Mouse (Mus musculus) embryonic facial prominence, embryonic 10.5 days (tissue): ENCODE measurements around the gene Trex1. TPM values are rescaled to one million over a fixed set of nuclear protein-coding genes. Genes with fewer than 3 reads are reported as not detected.
A peak's percentile ranks its signal among the peaks of the same experiment; 100 is the strongest.

Experiments
- DNase-seq: peaks from one replicate; pipeline ENCODE4 v3.0.0-alpha.2; 2017; ENCODE audit warnings: low spot score
- H3K27ac ChIP-seq: fragments of 300-500 bp; sonication (generic); replicated peaks from 2 replicates; pipeline ENCODE4 v1.5.1; 2016; ENCODE audit warnings: mild to moderate bottlenecking
- H3K27me3 ChIP-seq: fragments of 300-500 bp; sonication (generic); replicated peaks from 2 replicates; pipeline ENCODE4 v1.6.1; 2016; ENCODE audit warnings: low read depth, mild to moderate bottlenecking; ENCODE audit not compliant: poor library complexity, severe bottlenecking
- H3K36me3 ChIP-seq: fragments of 300-500 bp; sonication (generic); replicated peaks from 2 replicates; pipeline ENCODE4 v1.6.1; 2016; ENCODE audit warnings: mild to moderate bottlenecking, moderate library complexity
- H3K4me1 ChIP-seq: fragments of 300-500 bp; sonication (generic); 2 replicates; pipeline ENCODE4 v1.6.1; 2016
- H3K4me3 ChIP-seq: fragments of 300-500 bp; sonication (generic); 2 replicates; pipeline ENCODE4 v1.5.1; 2016; ENCODE audit warnings: mild to moderate bottlenecking, moderate library complexity
- H3K9me3 ChIP-seq: fragments of 300-500 bp; sonication (generic); 2 replicates; pipeline ENCODE4 v1.6.1; 2016; ENCODE audit warnings: mild to moderate bottlenecking
- WGBS: fragments of 180-500 bp; shearing (Covaris S2); methylation state at CpG from one replicate; pipeline ENCODE4 v1.1.7; 2016; 5-methylcytosine and 5-hydroxymethylcytosine counted together
- polyA plus RNA-seq: library from polyadenylated mRNA; unstranded; fragments of >200 nt; fragmentation: Nextera tagmentation; extraction: Ambion mirVana; gene quantifications from 2 replicates; pipeline ENCODE4 v1.2.1, GENCODE M21; 2016

Trex1 gene
- 8.4 and 10.3 TPM in 2 replicates for polyA plus RNA-seq

- peak; percentile 87 for DNase-seq
- H3K9me3 ChIP-seq, result no peaks in the 10 kb centered on the region
- peak within 1 kb of the TSS; percentile 48 for H3K4me3 ChIP-seq
- H3K27me3 ChIP-seq, result no peaks in the 10 kb centered on the region
- peaks cover 78% of the 10 kb centered on the region for H3K36me3 ChIP-seq
- WGBS, result 27% methylated on average over 15 of the region's 15 CpGs
- H3K4me1 ChIP-seq, result peaks cover 30% of the 10 kb centered on the region
- H3K27ac ChIP-seq, result peak within 1 kb of the TSS; percentile 86
Observed at GRCm38 (mm10) chr9:109059136-109059903, at the start of gene Trex1. Gene Trex1 (minus strand): TSS chr9:109059734.

DNA sequence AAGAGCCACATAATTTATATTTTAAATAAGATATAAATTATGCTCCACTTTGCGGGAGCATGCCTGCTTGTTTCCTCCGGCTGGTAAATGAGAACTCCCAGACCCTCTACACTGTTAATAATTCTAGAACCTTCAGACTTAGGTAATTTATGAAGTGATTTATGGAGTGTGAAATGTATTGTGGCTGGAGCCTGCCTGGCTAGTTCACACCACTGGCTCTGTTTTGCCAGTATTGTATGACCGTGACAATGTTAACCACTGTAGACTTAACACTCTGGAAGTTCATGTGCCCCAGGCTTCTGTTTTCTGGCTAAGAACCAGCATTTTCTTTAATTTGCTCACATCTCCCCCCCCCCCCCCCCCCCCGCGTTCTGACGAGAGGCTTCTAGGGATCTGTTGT, 47.8 kb upstream of the Trex1 start:
- no peak overlapping the region for H3K27ac ChIP-seq
- no peaks in the 10 kb centered on the region for H3K27me3 ChIP-seq
- H3K9me3 ChIP-seq, result no peaks in the 10 kb centered on the region
- peaks cover 4% of the 10 kb centered on the region for H3K4me1 ChIP-seq
- no peak overlapping the region for H3K4me3 ChIP-seq
- H3K36me3 ChIP-seq, result peaks cover 100% of the 10 kb centered on the region
- no peak for DNase-seq
- whole genome bisulfite sequencing, result 87% methylated on average over 5 of the region's 6 CpGs

- Histone ChIP-seq H3K27me3 (no peaks in the 10 kb centered on the region), H3K27ac (no peak overlapping the region), H3K4me3 (no peak overlapping the region), H3K9me3 (no peaks in the 10 kb centered on the region), H3K4me1 (peaks cover 4% of the 10 kb centered on the region), H3K36me3 (peaks cover 100% of the 10 kb centered on the region)
- DNase-seq, result no peak
- 93% methylated on average over 12 of the region's 12 CpGs for WGBS
Observed at GRCm38 (mm10) chr9:109105648-109106047, 46.1 kb upstream of the Trex1 start.

- DNase-seq, result no peak
- H3K4me3 ChIP-seq, result no peak overlapping the region
- H3K4me1 ChIP-seq, result peaks cover 4% of the 10 kb centered on the region
- no peak overlapping the region for H3K27ac ChIP-seq
- H3K27me3 ChIP-seq, result no peaks in the 10 kb centered on the region
- peaks cover 100% of the 10 kb centered on the region for H3K36me3 ChIP-seq
- WGBS, result 93% methylated on average over 12 of the region's 12 CpGs
- H3K9me3 ChIP-seq, result no peaks in the 10 kb centered on the region
Observed at GRCm38 (mm10) chr9:109105011-109105410, 45.5 kb upstream of the Trex1 start.

DNA sequence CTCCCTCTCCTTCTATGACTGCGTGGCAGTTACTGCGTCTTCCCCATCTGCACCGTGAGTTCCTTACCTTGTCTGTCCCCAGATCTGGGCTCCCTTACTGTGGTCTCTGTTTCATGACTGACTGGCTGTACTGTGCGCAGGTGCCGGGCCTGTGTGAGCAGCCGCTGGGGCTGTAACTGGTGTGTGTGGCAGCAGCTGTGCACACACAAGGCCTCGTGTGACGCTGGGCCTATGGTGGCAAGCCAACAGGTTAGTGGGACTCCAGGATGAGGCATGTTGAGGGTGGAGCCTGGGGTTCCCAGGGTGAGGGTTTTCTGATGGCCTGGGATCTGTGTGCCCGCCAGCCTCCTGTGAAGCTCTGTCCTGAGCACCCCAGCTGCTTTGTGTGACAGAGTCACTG, 44.5 kb upstream of the Trex1 start:
- no peaks in the 10 kb centered on the region for H3K27me3 ChIP-seq
- H3K27ac ChIP-seq, result no peak overlapping the region
- 90% methylated on average over 9 of the region's 9 CpGs for WGBS
- H3K4me1 ChIP-seq, result peaks cover 9% of the 10 kb centered on the region
- H3K36me3 ChIP-seq, result peaks cover 100% of the 10 kb centered on the region
- no peak overlapping the region for H3K4me3 ChIP-seq
- no peaks in the 10 kb centered on the region for H3K9me3 ChIP-seq
- DNase-seq, result no peak

- Histone ChIP-seq H3K36me3 (peaks cover 97% of the 10 kb centered on the region), H3K9me3 (no peaks in the 10 kb centered on the region), H3K4me1 (peaks cover 17% of the 10 kb centered on the region), H3K4me3 (no peak overlapping the region), H3K27me3 (no peaks in the 10 kb centered on the region), H3K27ac (no peak overlapping the region)
- 86% methylated on average over 7 of the region's 7 CpGs for WGBS
- DNase-seq, result no peak
Observed at GRCm38 (mm10) chr9:109103250-109103649, 43.7 kb upstream of the Trex1 start.

GRCm38 (mm10) chr9:109102541-109102940, 43.0 kb upstream of the Trex1 start:
- H3K27ac ChIP-seq, result no peak overlapping the region
- WGBS, result 94% methylated on average over 3 of the region's 3 CpGs
- peaks cover 24% of the 10 kb centered on the region for H3K4me1 ChIP-seq
- no peaks in the 10 kb centered on the region for H3K27me3 ChIP-seq
- DNase-seq, result no peak
- peaks cover 90% of the 10 kb centered on the region for H3K36me3 ChIP-seq
- H3K9me3 ChIP-seq, result no peaks in the 10 kb centered on the region
- no peak overlapping the region for H3K4me3 ChIP-seq

GRCm38 (mm10) chr9:109101933-109102445, 42.5 kb upstream of the Trex1 start:
- no peak overlapping the region for H3K4me3 ChIP-seq
- H3K36me3 ChIP-seq, result peaks cover 84% of the 10 kb centered on the region
- H3K4me1 ChIP-seq, result peaks cover 30% of the 10 kb centered on the region
- H3K9me3 ChIP-seq, result no peaks in the 10 kb centered on the region
- 88% methylated on average over 5 of the region's 5 CpGs for WGBS
- no peaks in the 10 kb centered on the region for H3K27me3 ChIP-seq
- no peak for DNase-seq
- H3K27ac ChIP-seq, result no peak overlapping the region

DNA sequence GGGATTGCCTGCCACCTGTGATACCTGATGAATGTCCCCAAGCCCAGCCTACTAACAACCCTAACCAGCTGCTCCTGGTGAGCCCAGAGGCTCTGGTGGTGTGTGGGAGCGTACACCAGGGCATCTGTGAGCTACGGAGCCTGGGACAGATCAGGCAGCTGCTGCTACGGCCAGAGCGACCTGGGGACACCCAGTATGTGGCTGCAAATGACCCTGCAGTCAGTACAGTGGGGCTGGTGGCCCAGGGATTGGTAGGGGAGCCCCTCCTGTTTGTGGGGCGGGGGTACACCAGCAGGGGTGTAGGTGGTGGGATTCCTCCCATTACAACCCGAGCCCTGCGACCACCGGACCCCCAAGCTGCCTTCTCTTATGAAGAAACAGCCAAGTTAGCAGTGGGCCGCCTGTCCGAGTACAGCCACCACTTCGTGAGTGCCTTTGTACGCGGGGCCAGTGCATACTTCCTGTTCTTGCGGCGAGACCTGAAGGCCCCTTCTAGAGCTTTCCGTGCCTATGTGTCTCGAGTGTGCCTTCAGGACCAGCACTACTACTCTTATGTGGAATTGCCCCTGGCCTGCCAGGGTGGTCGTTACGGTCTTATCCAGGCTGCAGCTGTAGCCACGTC, 40.9 kb upstream of the Trex1 start:
- no peaks in the 10 kb centered on the region for H3K27me3 ChIP-seq
- WGBS, result 89% methylated on average over 20 of the region's 20 CpGs
- DNase-seq, result no peak
- peaks cover 39% of the 10 kb centered on the region for H3K4me1 ChIP-seq
- no peaks in the 10 kb centered on the region for H3K9me3 ChIP-seq
- no peak overlapping the region for H3K27ac ChIP-seq
- H3K4me3 ChIP-seq, result 0 out of 2 replicates have a peak overlapping the region, but pooled peaks have one; percentile 1
- H3K36me3 ChIP-seq, result peaks cover 69% of the 10 kb centered on the region

DNA sequence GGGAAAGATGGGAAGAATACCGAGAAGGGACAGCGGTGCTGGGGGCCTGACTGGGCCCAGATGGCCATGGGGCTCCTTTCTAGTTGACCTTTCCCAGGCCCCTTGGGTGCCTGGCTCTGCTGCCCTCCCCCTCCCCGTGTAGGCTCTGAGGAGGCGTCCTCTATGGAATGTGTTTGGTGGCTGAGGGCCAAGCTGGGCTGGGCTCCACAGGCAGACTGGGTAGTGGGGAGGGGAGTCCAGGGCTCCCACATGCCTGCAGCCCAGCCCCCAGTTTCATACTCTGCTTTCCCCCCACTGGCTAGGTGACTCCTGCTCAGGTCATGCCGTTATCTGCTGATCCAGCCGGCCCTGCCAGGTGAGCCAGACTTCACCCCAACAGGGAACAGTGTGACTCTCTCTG, 39.4 kb upstream of the Trex1 start:
- no peaks in the 10 kb centered on the region for H3K27me3 ChIP-seq
- H3K36me3 ChIP-seq, result peaks cover 54% of the 10 kb centered on the region
- H3K9me3 ChIP-seq, result no peaks in the 10 kb centered on the region
- 63% methylated on average over 6 of the region's 6 CpGs for WGBS
- DNase-seq, result no peak
- H3K27ac ChIP-seq, result peak overlapping the region; percentile 31; the same call in 1 of the 2 replicates
- peaks cover 49% of the 10 kb centered on the region for H3K4me1 ChIP-seq
- peak overlapping the region; percentile 87; the same call in 1 of the 2 replicates for H3K4me3 ChIP-seq

DNA sequence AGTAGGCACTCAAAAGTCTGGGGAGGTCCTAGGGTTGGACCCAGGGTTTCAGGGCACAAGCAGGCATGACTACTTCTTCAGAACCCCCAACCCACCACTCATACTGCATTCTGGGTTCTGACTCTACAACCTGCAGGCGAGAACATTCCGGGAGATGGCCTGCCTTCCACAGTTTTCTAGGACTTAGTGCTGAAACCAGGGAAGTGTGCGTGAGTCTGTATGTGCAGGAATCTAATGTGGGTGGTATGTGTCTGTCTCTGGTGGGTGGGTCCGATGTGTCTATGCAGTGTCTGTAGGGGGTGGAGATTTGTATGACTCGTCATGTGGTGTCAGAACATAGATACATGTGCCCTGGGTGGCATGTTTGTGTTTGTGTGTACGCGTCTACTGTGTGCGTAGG, 38.8 kb upstream of the Trex1 start:
- Histone ChIP-seq H3K27me3 (no peaks in the 10 kb centered on the region), H3K9me3 (no peaks in the 10 kb centered on the region), H3K27ac (peak overlapping the region; percentile 100), H3K4me1 (peaks cover 55% of the 10 kb centered on the region), H3K4me3 (peak overlapping the region; percentile 87), H3K36me3 (peaks cover 48% of the 10 kb centered on the region)
- 92% methylated on average over 8 of the region's 8 CpGs for WGBS
- no peak for DNase-seq

DNA sequence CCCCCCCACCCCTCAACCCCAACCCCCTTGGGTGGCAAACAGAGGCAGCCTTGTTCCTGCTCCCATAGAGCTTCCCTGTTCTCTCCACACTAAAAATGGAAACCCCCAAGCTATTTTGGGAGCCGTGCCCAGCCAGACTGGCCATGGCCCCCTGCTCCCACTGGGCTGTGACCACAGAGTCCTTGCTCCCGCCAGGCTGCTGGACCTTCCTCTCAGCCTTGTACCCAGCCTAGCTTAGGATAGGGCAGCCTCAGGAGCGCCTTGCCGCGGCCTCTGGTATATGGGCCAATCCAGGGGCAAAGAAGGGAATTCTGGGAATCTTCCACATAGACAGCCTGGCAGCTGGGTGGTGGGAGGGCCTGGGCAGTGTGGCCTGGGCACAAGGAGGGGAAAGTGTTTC, 38.3 kb upstream of the Trex1 start:
- DNase-seq, result no peak
- Histone ChIP-seq H3K9me3 (no peaks in the 10 kb centered on the region), H3K4me3 (peak overlapping the region; percentile 87), H3K27ac (peak overlapping the region; percentile 100), H3K36me3 (peaks cover 45% of the 10 kb centered on the region), H3K4me1 (peaks cover 60% of the 10 kb centered on the region), H3K27me3 (no peaks in the 10 kb centered on the region)
- WGBS, result 54% methylated on average over 5 of the region's 5 CpGs

DNA sequence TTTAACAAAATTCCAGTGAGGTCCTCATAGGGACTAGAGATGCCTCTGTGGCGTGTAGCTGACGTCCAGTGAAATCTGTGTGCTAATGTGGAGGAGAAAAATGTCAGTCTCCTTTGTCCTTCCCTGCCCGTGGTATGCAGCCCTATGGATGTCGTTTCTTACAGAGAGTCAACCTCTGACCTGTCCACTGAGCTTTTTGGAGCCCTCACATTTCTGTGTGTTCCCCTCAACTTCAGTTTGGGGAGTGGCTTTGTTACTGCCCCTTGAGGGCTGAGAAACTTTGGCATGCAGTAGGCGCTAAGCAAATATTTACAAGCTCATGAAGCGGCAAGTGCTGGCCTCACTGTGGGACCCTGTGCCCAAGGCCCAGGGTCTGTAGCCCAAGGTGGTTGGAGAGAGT, 37.8 kb upstream of the Trex1 start:
- Histone ChIP-seq H3K36me3 (peaks cover 45% of the 10 kb centered on the region), H3K4me1 (peaks cover 65% of the 10 kb centered on the region), H3K27ac (peak overlapping the region; percentile 100), H3K9me3 (no peaks in the 10 kb centered on the region), H3K4me3 (peak overlapping the region; percentile 87), H3K27me3 (no peaks in the 10 kb centered on the region)
- DNase-seq, result no peak
- WGBS, result 27% methylated on average over 6 of the region's 6 CpGs
